Mouse (Mus musculus) gastrocnemius, adult 18-20 months (tissue): ENCODE data around the gene Gpt2. TPM values are rescaled to one million over a fixed set of nuclear protein-coding genes. Genes with fewer than 3 reads are reported as not detected.

Experiments used
- total RNA-seq, 2 experiments: library from RNA; stranded (reverse); gene quantifications; 2 replicates each; pipeline ENCODE4 v1.2.3; 2021

Gpt2 gene
- total RNA-seq, 2 experiments from 2014 or later = 180 to 289 TPM

Other genes starting within 250 kb of the Gpt2 start
- 1 to 10 TPM; 3.4 to 3.8 TPM for gene Orc6, start 192.9 kb upstream of the Gpt2 start, total RNA-seq
- 10 to 100 TPM; 51.5 to 53.6 TPM for gene Vps35, start 192.8 kb upstream of the Gpt2 start, total RNA-seq
- 1 to 10 TPM in 1 of 2 experiments, under 1 TPM in 1; 0.57 to 1.4 TPM for gene Mylk3, start 106.2 kb upstream of the Gpt2 start, total RNA-seq
- gene 4921524J17Rik, start 59.7 kb upstream of the Gpt2 start, total RNA-seq = 10 to 100 TPM; 11.1 to 13.7 TPM
- 100 to 1,000 TPM; 217 to 233 TPM for gene Dnaja2, start 62.8 kb downstream of the Gpt2 start, total RNA-seq
- gene Neto2, start 208.3 kb downstream of the Gpt2 start, total RNA-seq = 1 to 10 TPM; 1.8 to 3.1 TPM